Mouse (Mus musculus): Measurements from ENCODE around the gene Scgb2b27.
"Not testable (repeated sequence)": the region's sequence is repeated elsewhere in the genome, so short reads cannot be mapped to it uniquely, and the experiment has no call there.

Scgb2b27 gene

DNA sequence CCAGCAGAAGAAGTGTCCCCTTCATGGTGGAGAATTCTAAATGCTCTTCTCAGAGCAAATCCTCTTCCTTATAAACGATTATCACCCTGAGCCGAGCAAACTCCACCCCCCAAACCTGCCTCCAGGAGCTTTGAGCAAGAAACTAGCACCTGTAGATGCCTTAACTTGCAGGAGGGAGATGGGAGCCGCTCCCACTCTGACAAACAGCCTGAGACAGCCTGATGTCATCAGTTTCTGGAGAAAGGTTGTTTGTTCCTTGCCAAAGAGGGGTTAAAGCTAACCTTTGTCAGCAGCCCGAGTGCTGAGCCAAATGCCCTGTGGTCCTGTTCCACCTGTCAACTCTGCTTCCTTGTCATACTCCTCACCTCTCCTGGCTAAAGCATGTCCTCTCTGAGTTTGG, at the start of gene Scgb2b27:
Gene Scgb2b27, minus strand, starts transcription at position 101 of the 400 bp plus-strand sequence.
- DNase-seq (ENCODE audit: low spot score in 2 of 2): no peak

DNA sequence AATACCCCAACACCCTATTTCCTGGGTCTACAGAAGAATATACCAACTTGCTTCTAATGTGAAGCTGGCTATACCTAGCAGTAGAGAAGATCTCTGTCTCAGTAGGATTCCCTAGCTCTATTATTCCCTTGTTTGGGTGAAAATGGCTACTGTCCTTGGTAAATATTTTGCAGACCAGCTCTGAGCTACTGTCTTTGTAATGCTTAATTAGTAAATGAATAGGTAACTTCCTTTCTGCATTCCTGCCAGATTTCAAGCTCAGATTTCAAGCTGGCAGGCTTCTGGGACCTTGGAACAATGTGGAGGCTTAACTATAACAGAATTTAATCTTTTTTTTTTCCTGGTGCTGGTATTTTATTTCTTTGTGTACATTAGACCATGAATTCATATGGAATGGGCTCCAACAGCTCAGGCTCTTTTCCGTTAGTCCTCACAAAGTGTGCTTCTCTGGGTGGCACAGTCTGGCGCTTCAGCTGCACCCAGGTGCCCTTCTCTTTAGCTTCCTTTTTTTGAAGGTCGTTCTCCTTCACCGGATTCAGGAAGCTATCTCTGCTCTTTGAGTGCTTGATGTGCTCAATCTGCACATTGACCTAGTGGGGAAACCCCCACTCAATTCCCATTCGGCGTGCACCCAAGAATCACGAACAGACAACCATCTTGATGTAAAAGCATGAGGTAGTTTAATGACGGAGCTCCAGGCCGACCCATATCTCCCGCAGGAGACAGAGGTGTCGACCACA, 22.5 kb upstream of the Scgb2b27 start:
- not testable (repeated sequence) for DNase-seq (ENCODE audit: low spot score in 2 of 2)

DNA sequence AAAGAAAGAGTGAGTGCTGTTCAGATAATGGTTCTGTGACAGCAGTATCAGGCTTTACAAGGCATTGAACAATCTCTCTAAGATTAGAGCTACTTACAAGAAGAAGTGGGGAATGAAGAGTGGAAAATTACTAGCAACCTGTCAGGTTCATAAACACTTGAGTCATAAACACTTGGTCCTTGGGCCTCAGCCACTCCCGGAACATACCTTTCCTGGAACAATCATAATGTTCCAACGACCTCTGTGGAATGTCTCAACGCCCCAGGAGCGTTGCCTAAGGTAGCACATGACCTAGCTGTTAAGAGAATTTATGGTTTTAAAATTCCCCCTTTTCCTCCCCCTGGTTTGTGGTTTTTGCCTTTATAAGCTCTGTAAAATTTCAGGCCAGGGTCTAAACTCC, 20.8 kb upstream of the Scgb2b27 start:
- DNase-seq (ENCODE audit: low spot score in 2 of 2): not testable (repeated sequence)

DNA sequence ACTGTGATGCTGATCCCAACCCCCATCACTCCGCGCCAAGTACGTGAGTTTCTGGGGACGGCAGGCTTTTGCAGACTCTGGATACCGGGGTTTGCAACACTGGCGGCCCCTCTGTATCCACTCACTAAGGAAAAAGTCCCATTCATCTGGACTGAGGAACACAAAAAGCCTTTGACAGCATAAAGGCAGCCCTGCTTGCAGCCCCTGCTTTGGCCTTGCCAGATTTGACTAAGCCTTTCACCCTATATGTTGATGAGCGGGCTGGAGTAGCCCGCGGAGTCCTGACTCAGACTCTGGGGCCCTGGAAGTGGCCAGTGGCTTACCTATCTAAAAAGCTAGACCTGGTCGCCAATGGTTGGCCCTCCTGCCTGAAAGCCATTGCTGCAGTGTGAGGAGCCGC, 16.3 kb upstream of the Scgb2b27 start:
- DNase-seq (ENCODE audit: low spot score in 2 of 2): no peak

DNA sequence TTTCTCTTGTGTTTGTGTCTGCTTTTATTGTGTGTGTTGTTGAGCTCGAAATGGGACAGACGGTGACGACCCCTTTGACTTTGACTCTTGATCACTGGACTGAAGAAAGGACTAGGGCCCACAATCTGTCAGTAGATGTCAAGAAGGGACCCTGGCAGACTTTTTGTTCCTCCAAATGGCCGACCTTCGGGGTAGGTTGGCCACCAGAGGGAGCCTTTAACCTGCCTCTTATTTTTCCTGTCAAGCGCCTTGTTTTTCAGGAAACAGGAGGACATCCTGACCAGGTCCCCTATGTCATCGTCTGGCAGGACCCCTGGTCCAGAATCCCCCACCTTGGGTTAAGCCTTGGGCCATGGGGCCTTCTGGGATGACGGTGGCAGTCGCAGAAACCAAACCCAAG, 13.5 kb upstream of the Scgb2b27 start:
- not testable (repeated sequence) for DNase-seq (ENCODE audit: low spot score in 2 of 2)

DNA sequence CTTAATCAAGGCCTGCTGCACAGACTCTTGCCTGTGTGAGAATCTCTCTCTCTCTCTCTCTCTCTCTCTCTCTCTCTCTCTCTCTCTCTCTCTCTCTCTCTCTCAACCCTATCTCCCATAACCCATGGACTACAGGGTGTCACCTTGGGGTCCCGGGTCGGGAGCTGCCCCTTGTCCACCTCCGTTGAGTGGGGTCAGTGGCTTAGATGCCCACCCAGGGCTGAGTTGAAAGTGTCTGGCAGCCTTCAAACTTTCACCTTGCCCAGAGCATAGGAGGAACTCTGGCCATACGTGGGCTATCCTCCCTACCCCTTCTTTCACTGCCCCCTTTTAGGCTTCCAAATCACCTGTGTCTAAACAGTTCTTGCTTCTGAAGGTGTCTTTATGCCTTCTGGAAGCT, 11.9 kb upstream of the Scgb2b27 start:
- DNase-seq (ENCODE audit: low spot score in 2 of 2): no peak

DNA sequence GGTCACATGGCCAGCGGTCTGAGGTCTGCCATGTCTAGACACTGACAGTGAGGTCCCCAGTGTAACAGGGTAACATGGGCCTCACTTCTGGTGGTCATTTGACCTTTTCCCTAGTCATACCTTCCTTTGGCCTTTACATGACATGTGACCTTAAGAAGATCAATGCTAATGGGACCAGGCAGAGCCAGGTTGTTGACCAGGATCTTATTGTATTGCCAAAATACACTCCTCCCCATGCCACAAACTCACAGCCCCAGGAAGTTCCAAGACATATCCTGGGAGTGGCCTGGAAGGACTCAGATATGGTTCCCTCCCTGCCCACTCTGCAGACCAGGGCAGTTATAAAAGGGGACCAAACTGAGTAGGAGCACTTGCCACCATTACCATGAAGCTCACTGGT, 7.4 kb upstream of the Scgb2b27 start, which contains the start of gene Scgb1b27:
Gene Scgb1b27, plus strand, starts transcription at position 301 of the 400 bp plus-strand sequence.
- not testable (repeated sequence) for DNase-seq (ENCODE audit: low spot score in 2 of 2)

DNA sequence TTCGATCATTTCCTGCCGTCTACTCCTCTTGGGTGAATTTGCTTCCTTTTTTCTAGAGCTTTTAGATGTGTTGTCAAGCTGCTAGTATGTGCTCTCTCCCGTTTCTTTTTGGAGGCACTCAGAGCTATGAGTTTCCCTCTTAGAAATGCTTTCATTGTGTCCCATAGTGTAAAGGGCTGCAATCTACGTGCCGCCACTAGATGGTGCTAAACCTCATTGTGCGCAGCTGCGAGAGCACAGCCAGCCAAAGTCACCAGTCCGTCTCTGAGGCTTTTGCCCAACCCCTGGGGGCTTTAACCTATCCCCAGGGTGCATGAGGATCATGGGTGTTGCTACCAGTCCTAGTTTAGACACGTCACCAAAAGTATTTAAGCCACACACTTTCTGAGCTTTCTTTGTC, 31.5 kb downstream of the Scgb2b27 start:
- peak; percentile 4 to 5 for DNase-seq (ENCODE audit: low spot score in 2 of 2)
